Mouse (Mus musculus): Measurements from ENCODE around the gene Pkp4.

Pkp4 gene

GRCm38 (mm10) chr2:59184107-59185064 lies 23.7 kb downstream of the Pkp4 start:
- DNase-seq (ENCODE audit: low spot score) = no peak

GRCm38 (mm10) chr2:59186122-59186521 lies 25.5 kb downstream of the Pkp4 start:
- DNase-seq (ENCODE audit: low spot score) = no peak

GRCm38 (mm10) chr2:59186966-59187365 lies 26.3 kb downstream of the Pkp4 start:
- DNase-seq (ENCODE audit: low spot score) = no peak

- no peak for DNase-seq (ENCODE audit: low spot score)
Observed at GRCm38 (mm10) chr2:59188306-59188705, 27.7 kb downstream of the Pkp4 start.

GRCm38 (mm10) chr2:59189661-59190185 lies 29.1 kb downstream of the Pkp4 start:
- DNase-seq (ENCODE audit: low spot score) = no peak

- DNase-seq (ENCODE audit: low spot score) = no peak
Observed at GRCm38 (mm10) chr2:59190186-59190585, 29.5 kb downstream of the Pkp4 start.

- no peak for DNase-seq (ENCODE audit: low spot score)
Observed at GRCm38 (mm10) chr2:59191466-59191865, 30.8 kb downstream of the Pkp4 start.

GRCm38 (mm10) chr2:59193117-59193516 lies 32.5 kb downstream of the Pkp4 start:
- no peak for DNase-seq (ENCODE audit: low spot score)

- no peak for DNase-seq (ENCODE audit: low spot score)
Observed at GRCm38 (mm10) chr2:59197156-59197555, 36.5 kb downstream of the Pkp4 start.

- no peak for DNase-seq (ENCODE audit: low spot score)
Observed at GRCm38 (mm10) chr2:59199476-59199976, 38.9 kb downstream of the Pkp4 start.

- no peak for DNase-seq (ENCODE audit: low spot score)
Observed at GRCm38 (mm10) chr2:59200511-59200910, 39.9 kb downstream of the Pkp4 start.

GRCm38 (mm10) chr2:59202930-59203329 lies 42.3 kb downstream of the Pkp4 start:
- no peak for DNase-seq (ENCODE audit: low spot score)

- no peak for DNase-seq (ENCODE audit: low spot score)
Observed at GRCm38 (mm10) chr2:59203627-59204425, 43.2 kb downstream of the Pkp4 start.

- no peak for DNase-seq (ENCODE audit: low spot score)
Observed at GRCm38 (mm10) chr2:59205092-59205491, 44.4 kb downstream of the Pkp4 start.

- no peak for DNase-seq (ENCODE audit: low spot score)
Observed at GRCm38 (mm10) chr2:59206190-59206589, 45.5 kb downstream of the Pkp4 start.

- no peak for DNase-seq (ENCODE audit: low spot score)
Observed at GRCm38 (mm10) chr2:59207240-59207639, 46.6 kb downstream of the Pkp4 start.

- no peak for DNase-seq (ENCODE audit: low spot score)
Observed at GRCm38 (mm10) chr2:59207725-59208124, 47.1 kb downstream of the Pkp4 start.

- DNase-seq (ENCODE audit: low spot score) = no peak
Observed at GRCm38 (mm10) chr2:59208276-59208675, 47.6 kb downstream of the Pkp4 start.

GRCm38 (mm10) chr2:59211051-59211450 lies 50.4 kb downstream of the Pkp4 start:
- no peak for DNase-seq (ENCODE audit: low spot score)

GRCm38 (mm10) chr2:59212430-59212829 lies 51.8 kb downstream of the Pkp4 start:
- no peak for DNase-seq (ENCODE audit: low spot score)

GRCm38 (mm10) chr2:59212846-59213245 lies 52.2 kb downstream of the Pkp4 start:
- no peak for DNase-seq (ENCODE audit: low spot score)

GRCm38 (mm10) chr2:59217931-59218330 lies 57.3 kb downstream of the Pkp4 start:
- no peak for DNase-seq (ENCODE audit: low spot score)
